Mouse (Mus musculus) spleen, postnatal 0 days (tissue): ENCODE data around the gene Olfr1098. TPM values are rescaled to one million over a fixed set of nuclear protein-coding genes. Genes with fewer than 3 reads are reported as not detected.

Experiments used
- polyA plus RNA-seq: library from polyadenylated mRNA; unstranded; fragments of >200 nt; fragmentation: Nextera tagmentation; extraction: Ambion mirVana; gene quantifications from 2 replicates; pipeline ENCODE4 v1.2.1, GENCODE M21; 2015

The Olfr1098 gene
- polyA plus RNA-seq = not detected in 2 replicates

GRCm38 (mm10) chr2:86924445-86924844 is at the start of gene Olfr1098:
Gene Olfr1098 (minus strand): TSS chr2:86924545.

GRCm38 (mm10) chr2:86960593-86960992 is 36.2 kb upstream of the Olfr1098 start, which contains the start of gene Olfr1099:
Gene Olfr1099 (minus strand): TSS chr2:86960693.

GRCm38 (mm10) chr2:86892116-86892515 is 32.2 kb downstream of the Olfr1098 start, which contains the start of gene Olfr1097:
Gene Olfr1097 (minus strand): TSS chr2:86892216.

GRCm38 (mm10) chr2:86874702-86875101 is 49.6 kb downstream of the Olfr1098 start, which contains the start of gene Gm13723:
Gene Gm13723 (minus strand): TSS chr2:86874802.

Other genes starting within 250 kb of the Olfr1098 start
- gene Olfr1086, start 244.5 kb downstream of the Olfr1098 start, polyA plus RNA-seq = not detected in 2 replicates
- gene Olfr1087, start 226.2 kb downstream of the Olfr1098 start, polyA plus RNA-seq = not detected in 2 replicates
- gene Olfr1089, start 190.8 kb downstream of the Olfr1098 start, polyA plus RNA-seq = not detected in 2 replicates
- gene Olfr1090, start 165.6 kb downstream of the Olfr1098 start, polyA plus RNA-seq = not detected in 2 replicates
- gene Olfr1093, start 142.1 kb downstream of the Olfr1098 start, polyA plus RNA-seq = not detected in 2 replicates
- gene Olfr141, start 114.5 kb downstream of the Olfr1098 start, polyA plus RNA-seq = not detected in 2 replicates
- not detected in 2 replicates for gene Olfr1094, start 99.9 kb downstream of the Olfr1098 start, polyA plus RNA-seq
- gene Olfr1095, start 72.8 kb downstream of the Olfr1098 start, polyA plus RNA-seq = not detected in 2 replicates
- not detected in 2 replicates for gene Gm13723, start 49.7 kb downstream of the Olfr1098 start, polyA plus RNA-seq
- not detected in 2 replicates for gene Olfr1097, start 32.3 kb downstream of the Olfr1098 start, polyA plus RNA-seq
- not detected in 2 replicates for gene Olfr1099, start 36.1 kb upstream of the Olfr1098 start, polyA plus RNA-seq
- not detected in 2 replicates for gene Olfr1100, start 55.4 kb upstream of the Olfr1098 start, polyA plus RNA-seq
- not detected in 2 replicates for gene Olfr1101, start 66.7 kb upstream of the Olfr1098 start, polyA plus RNA-seq
- not detected in 2 replicates for gene Olfr1102, start 73.9 kb upstream of the Olfr1098 start, polyA plus RNA-seq
- not detected in 2 replicates for gene Olfr1104, start 102.5 kb upstream of the Olfr1098 start, polyA plus RNA-seq
- not detected in 2 replicates for gene Olfr1105, start 112.0 kb upstream of the Olfr1098 start, polyA plus RNA-seq
- not detected in 2 replicates for gene Olfr1106, start 127.7 kb upstream of the Olfr1098 start, polyA plus RNA-seq
- not detected in 2 replicates for gene Olfr1107, start 151.3 kb upstream of the Olfr1098 start, polyA plus RNA-seq
- not detected in 2 replicates for gene Olfr1109, start 171.5 kb upstream of the Olfr1098 start, polyA plus RNA-seq
- not detected in 2 replicates for gene Olfr259, start 190.0 kb upstream of the Olfr1098 start, polyA plus RNA-seq
- gene Olfr1110, start 215.8 kb upstream of the Olfr1098 start, polyA plus RNA-seq = not detected in 2 replicates
- gene Olfr1111, start 228.1 kb upstream of the Olfr1098 start, polyA plus RNA-seq = not detected in 2 replicates